Mouse (Mus musculus): Measurements from ENCODE around the gene Scaf4. TPM values are rescaled to one million over a fixed set of nuclear protein-coding genes. Genes with fewer than 3 reads are reported as not detected.
A peak's percentile ranks its signal among the peaks of the same experiment; 100 is the strongest.

The Scaf4 gene
- polyA plus RNA-seq, 1 experiment from 2014 or later, result 15.5 TPM

DNA sequence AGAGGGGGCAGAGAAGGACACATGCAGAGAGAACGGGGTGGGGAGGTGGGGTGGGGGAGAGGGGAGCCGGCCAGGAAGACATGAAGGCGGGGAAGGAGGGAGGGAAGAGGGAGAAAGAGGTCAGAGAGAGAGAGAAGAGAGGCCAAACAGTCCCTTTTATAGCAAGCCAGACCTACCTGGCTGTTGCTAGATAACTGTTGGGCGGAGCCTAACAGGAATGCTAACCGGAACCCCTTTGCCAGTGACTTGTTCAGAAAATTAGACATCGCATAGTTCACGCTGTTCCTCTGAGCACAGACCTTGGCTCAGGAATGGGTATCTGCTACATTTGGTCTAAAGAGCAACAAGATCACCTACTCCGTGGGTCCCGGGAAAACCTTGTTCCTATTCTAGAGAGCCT, 6.7 kb upstream of the Scaf4 start:
- H3K9ac ChIP-seq, result no peak overlapping the region
- ATAC-seq (replicated peaks; ENCODE audit: insufficient number of reproducible peaks, insufficient read depth, low FRiP score, low read depth), result no peak
- H3K4me1 ChIP-seq (replicated peaks), result peaks cover 3% of the 10 kb centered on the region; the same call in 1 of the 2 replicates
- H3K4me3 ChIP-seq, result no peak overlapping the region
- H3K9me3 ChIP-seq (replicated peaks), result no peaks in the 10 kb centered on the region
- WGBS, result 48% methylated on average over 9 of the region's 9 CpGs
- no peaks in the 10 kb centered on the region for H3K36me3 ChIP-seq
- no peaks in the 10 kb centered on the region for H3K27me3 ChIP-seq
- no peak overlapping the region for H3K27ac ChIP-seq
- no peak overlapping the region; the same call in 1 of the 2 replicates for H3K4me2 ChIP-seq

DNA sequence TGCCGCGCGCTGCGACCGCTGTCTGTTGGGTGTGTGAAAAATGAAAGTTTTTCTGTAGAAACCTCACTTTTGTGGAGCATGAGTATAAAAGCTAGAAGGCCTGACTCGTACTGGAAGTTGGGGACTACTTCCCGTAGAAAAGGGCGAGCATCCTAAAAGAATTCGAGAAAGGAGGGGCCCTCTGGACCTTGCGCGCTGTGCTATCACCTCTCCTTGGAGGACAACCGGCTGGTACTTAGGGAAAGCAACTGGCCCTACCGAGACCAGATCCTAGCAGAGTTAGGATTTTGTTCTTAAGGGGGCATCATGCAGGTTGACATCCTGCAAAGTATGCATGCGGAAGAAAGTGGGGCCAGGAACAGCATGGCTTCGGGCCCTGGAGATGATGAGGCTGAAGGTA, 613 bp upstream of the Scaf4 start:
- Histone ChIP-seq H3K4me3 (peak overlapping the region; percentile 98), H3K27me3 (no peaks in the 10 kb centered on the region), H3K9me3 (replicated peaks) (no peaks in the 10 kb centered on the region), H3K4me2 (peak overlapping the region; percentile 85), H3K36me3 (no peaks in the 10 kb centered on the region), H3K4me1 (replicated peaks) (peaks cover 39% of the 10 kb centered on the region), H3K27ac (peak overlapping the region; percentile 96), H3K9ac (peak overlapping the region; percentile 75)
- 5% methylated on average over 15 of the region's 15 CpGs for WGBS
- ATAC-seq (replicated peaks; ENCODE audit: insufficient number of reproducible peaks, insufficient read depth, low FRiP score, low read depth), result no peak

DNA sequence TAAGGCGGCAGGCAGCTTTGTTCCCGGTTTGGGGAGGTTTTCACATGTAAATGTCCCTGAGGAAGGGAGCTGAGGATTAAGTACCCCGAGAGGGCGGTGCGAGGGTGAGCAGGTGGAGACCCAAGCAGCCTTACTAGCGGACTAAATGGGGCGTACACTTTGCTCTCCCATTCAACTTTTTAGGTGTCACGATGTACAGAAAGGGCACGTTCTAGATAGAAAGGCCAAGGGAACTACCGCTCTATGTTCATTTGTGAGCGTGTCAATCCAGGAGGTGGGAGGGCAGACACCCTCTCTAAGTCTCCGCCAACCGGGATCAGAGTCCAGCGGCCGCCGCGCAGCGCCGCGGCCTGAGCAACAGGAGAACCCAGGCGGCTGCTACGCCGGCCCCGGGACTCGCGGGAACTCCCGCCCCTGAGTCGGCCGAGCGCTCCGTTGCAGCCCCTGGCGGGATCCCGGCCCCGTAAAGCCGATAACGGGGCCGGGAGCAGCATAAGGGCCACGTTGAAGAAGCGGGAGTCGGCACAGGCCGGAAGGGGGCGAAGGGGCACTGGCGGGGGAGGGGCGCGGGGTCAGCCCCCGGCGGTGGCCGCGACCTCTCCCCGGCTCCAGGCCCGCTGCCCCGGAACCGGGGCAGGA, 918 bp downstream of the Scaf4 start:
- WGBS, result under 1% methylated on average over 53 of the region's 53 CpGs
- peaks cover 48% of the 10 kb centered on the region for H3K4me1 ChIP-seq (replicated peaks)

DNA sequence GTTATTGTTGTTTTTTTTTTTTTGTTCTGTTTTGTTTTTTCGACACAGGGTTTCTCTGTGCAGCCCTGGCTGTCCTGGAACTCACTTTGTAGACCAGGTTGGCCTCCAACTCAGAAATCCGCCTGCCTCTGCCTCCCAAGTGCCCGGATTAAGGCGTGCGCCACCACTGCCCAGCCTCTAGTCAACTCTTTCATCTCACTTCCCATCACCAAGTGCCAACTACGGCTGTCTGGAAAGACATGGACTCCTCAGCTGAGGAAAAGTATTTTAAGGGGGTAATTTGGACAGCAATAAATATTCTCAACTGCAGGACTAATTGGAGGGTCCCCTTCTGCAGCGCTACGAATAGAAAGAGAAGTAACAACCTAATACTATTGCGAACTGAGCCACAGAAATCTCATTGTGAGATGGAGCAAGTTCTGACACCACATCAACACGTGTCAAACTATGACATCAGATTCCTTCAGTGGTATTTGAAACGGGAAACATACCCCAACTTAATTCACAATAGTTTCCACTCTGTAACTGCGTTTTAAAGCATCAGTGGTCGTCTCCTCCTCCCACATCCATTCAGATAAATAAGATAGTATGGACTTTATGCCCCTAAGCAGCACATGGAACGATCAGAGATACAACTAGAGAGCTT, 1.6 kb downstream of the Scaf4 start:
- peak overlapping the region; percentile 99 for H3K9ac ChIP-seq
- no peaks in the 10 kb centered on the region for H3K27me3 ChIP-seq
- no peaks in the 10 kb centered on the region for H3K9me3 ChIP-seq (replicated peaks)
- peaks cover 48% of the 10 kb centered on the region for H3K4me1 ChIP-seq (replicated peaks)
- ATAC-seq (replicated peaks; ENCODE audit: insufficient number of reproducible peaks, insufficient read depth, low FRiP score, low read depth), result no peak
- H3K4me3 ChIP-seq, result peak overlapping the region; percentile 98
- peak overlapping the region; percentile 96; the same call in 1 of the 2 replicates for H3K27ac ChIP-seq
- no peaks in the 10 kb centered on the region for H3K36me3 ChIP-seq
- peak overlapping the region; percentile 85 for H3K4me2 ChIP-seq
- WGBS, result 28% methylated on average over 14 of the region's 14 CpGs

More for the DNA sequence above, 918 bp downstream of the Scaf4 start:
- no peaks in the 10 kb centered on the region for H3K27me3 ChIP-seq
- peak overlapping the region; percentile 96 for H3K27ac ChIP-seq
- H3K9me3 ChIP-seq (replicated peaks), result no peaks in the 10 kb centered on the region
- peak overlapping the region; percentile 98 for H3K4me3 ChIP-seq
- H3K36me3 ChIP-seq, result no peaks in the 10 kb centered on the region
- peak; percentile 15 for ATAC-seq (replicated peaks; ENCODE audit: insufficient number of reproducible peaks, insufficient read depth, low FRiP score, low read depth)
- H3K4me2 ChIP-seq, result peak overlapping the region; percentile 85
- peak overlapping the region; percentile 99 for H3K9ac ChIP-seq

DNA sequence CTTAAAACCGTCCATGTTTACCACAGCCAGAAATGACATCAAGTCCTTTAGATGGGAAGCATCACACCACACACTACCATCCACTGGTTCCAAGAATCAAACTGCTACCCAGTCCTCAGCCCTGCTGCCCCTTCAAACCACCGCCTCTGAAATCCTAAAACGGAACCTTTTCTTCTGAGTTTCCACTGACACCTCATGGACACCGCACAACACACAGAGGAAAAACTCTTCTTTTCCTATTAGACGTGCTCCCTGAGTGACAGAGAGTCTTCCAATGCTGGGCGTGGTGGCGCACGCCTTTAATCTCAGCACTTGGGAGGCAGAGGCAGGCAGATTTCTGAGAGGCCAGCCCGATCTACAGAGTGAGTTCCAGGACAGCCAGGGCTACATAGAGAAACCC, 2.9 kb downstream of the Scaf4 start:
- Histone ChIP-seq H3K27me3 (no peaks in the 10 kb centered on the region), H3K36me3 (no peaks in the 10 kb centered on the region), H3K27ac (no peak overlapping the region), H3K4me1 (replicated peaks) (peaks cover 49% of the 10 kb centered on the region), H3K9ac (no peak overlapping the region), H3K9me3 (replicated peaks) (no peaks in the 10 kb centered on the region), H3K4me2 (no peak overlapping the region), H3K4me3 (no peak overlapping the region)
- 89% methylated on average over 9 of the region's 9 CpGs for WGBS
- ATAC-seq (replicated peaks; ENCODE audit: insufficient number of reproducible peaks, insufficient read depth, low FRiP score, low read depth), result no peak

DNA sequence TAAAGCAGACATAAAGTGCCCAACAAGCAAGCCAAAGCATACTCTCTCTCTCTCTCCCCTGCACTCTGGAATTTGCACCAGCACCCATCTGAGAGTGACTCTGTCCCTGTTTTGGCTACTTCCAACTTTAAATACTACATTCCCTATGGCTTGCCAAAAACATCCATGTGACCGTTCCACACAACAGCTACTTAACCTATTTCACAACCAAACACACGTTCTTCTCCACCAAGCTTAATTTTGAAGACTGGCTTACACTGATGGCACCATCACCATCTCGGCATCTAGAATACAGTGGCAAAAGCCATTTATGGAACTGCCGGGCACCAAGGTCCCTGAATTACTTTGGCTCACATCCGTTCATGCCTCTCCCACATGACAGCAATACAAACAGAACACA, 3.3 kb downstream of the Scaf4 start:
- H3K27ac ChIP-seq, result no peak overlapping the region
- no peaks in the 10 kb centered on the region for H3K27me3 ChIP-seq
- no peak overlapping the region for H3K4me3 ChIP-seq
- WGBS, result 71% methylated on average over 5 of the region's 5 CpGs
- no peaks in the 10 kb centered on the region for H3K9me3 ChIP-seq (replicated peaks)
- H3K9ac ChIP-seq, result no peak overlapping the region
- H3K36me3 ChIP-seq, result no peaks in the 10 kb centered on the region
- H3K4me2 ChIP-seq, result no peak overlapping the region; the same call in 1 of the 2 replicates
- peaks cover 51% of the 10 kb centered on the region for H3K4me1 ChIP-seq (replicated peaks)
- no peak for ATAC-seq (replicated peaks; ENCODE audit: insufficient number of reproducible peaks, insufficient read depth, low FRiP score, low read depth)

DNA sequence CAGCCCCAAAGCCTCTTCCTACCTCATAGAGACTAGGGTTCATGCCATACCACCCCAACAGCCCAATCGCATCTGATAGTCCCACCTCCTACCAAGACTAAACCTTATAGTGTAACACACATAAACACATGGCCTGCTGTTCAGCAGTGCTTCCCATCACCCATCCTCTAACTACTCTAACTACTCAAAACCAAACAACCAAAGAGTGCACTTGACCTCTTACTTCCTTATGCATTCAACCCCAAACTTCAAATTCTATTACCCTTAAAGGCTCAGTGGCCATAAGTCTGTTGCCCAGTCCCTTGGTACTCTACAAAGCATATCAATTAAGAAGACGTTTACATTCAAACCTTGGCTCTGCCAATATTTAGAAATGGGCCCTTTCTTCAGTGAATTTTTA, 3.8 kb downstream of the Scaf4 start:
- H3K4me2 ChIP-seq, result no peak overlapping the region; the same call in 1 of the 2 replicates
- WGBS, result 61% methylated on average over 2 of the region's 2 CpGs
- no peak overlapping the region for H3K9ac ChIP-seq
- no peak for ATAC-seq (replicated peaks; ENCODE audit: insufficient number of reproducible peaks, insufficient read depth, low FRiP score, low read depth)
- H3K27ac ChIP-seq, result no peak overlapping the region
- H3K4me1 ChIP-seq (replicated peaks), result peaks cover 55% of the 10 kb centered on the region
- no peaks in the 10 kb centered on the region for H3K9me3 ChIP-seq (replicated peaks)
- H3K4me3 ChIP-seq, result no peak overlapping the region
- no peaks in the 10 kb centered on the region for H3K36me3 ChIP-seq
- no peaks in the 10 kb centered on the region for H3K27me3 ChIP-seq

DNA sequence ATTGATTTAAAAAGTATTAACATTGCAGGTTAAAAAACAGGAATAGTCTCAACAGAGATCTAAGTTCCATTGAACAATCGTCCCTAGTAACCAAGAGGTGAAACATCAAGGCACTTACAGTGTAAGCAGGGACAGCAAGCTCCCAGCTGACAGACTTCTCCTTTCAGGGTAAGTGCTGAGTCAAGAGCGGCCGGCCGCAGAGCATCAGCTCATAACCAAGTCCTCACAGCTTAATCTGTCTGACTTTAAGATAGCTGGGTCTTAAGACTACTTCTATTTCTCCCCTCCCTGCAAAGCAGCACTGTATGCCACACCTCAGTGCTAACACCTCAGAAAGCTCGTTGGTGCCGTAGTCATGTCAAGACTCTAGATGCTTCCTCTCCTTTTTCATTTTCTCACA, 5.2 kb downstream of the Scaf4 start:
- no peak overlapping the region for H3K27ac ChIP-seq
- ATAC-seq (replicated peaks; ENCODE audit: insufficient number of reproducible peaks, insufficient read depth, low FRiP score, low read depth), result no peak
- H3K4me1 ChIP-seq (replicated peaks), result peaks cover 53% of the 10 kb centered on the region
- H3K4me3 ChIP-seq, result no peak overlapping the region
- H3K9ac ChIP-seq, result no peak overlapping the region
- no peaks in the 10 kb centered on the region for H3K36me3 ChIP-seq
- no peaks in the 10 kb centered on the region for H3K27me3 ChIP-seq
- 0 out of 2 replicates have a peak overlapping the region, but pooled peaks have one; percentile 0 for H3K4me2 ChIP-seq
- no peaks in the 10 kb centered on the region for H3K9me3 ChIP-seq (replicated peaks)
- WGBS, result 18% methylated on average over 6 of the region's 6 CpGs

DNA sequence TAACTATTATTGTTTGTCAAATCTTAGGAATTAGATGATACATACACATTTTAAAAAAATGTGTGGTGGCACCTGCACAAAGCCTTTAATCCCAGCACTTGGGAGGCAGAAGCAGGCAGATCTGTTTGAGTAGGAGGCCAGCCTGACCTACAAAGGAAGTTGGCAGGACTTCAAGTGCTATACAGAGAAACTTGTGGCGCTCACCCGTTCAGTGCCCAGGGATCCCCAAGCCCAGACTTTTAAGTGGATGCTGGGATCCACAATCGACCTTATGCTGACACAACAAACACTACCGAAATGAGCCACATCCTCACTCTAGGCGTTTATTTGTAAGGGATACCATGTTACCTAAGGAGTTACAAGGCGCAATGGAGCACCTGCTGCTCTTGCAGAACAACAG, 8.8 kb downstream of the Scaf4 start:
- Histone ChIP-seq H3K4me1 (replicated peaks) (peaks cover 26% of the 10 kb centered on the region), H3K4me2 (no peak overlapping the region), H3K4me3 (no peak overlapping the region), H3K27ac (no peak overlapping the region), H3K36me3 (no peaks in the 10 kb centered on the region), H3K27me3 (no peaks in the 10 kb centered on the region), H3K9ac (no peak overlapping the region), H3K9me3 (replicated peaks) (no peaks in the 10 kb centered on the region)
- WGBS, result 66% methylated on average over 6 of the region's 6 CpGs
- ATAC-seq (replicated peaks; ENCODE audit: insufficient number of reproducible peaks, insufficient read depth, low FRiP score, low read depth), result no peak

DNA sequence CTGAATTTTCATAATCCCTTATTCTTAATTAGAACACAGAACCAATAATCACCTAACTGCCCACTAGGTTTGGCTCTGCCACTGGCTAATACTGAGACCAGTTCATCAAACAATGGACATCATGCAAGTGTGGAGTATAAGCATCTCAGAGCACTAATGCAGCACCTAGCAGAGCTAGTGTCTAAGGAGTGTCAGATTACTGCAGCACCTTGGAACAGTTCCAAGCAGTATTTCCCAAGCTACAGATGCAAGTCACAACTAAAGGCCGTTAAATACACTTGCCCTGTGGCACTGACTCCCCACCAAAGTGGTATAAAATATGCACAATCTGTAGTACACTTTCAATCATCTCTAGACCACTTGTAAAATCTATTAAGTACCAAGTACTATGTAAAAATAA, 17.7 kb downstream of the Scaf4 start:
- Histone ChIP-seq H3K27me3 (no peaks in the 10 kb centered on the region), H3K4me2 (no peak overlapping the region), H3K9me3 (replicated peaks) (no peaks in the 10 kb centered on the region), H3K27ac (no peak overlapping the region), H3K4me3 (no peak overlapping the region), H3K36me3 (peaks cover 3% of the 10 kb centered on the region), H3K9ac (no peak overlapping the region), H3K4me1 (replicated peaks) (peaks cover 32% of the 10 kb centered on the region)
- WGBS, result 12% methylated on average over 1 of the region's 1 CpGs
- ATAC-seq (replicated peaks; ENCODE audit: insufficient number of reproducible peaks, insufficient read depth, low FRiP score, low read depth), result no peak

DNA sequence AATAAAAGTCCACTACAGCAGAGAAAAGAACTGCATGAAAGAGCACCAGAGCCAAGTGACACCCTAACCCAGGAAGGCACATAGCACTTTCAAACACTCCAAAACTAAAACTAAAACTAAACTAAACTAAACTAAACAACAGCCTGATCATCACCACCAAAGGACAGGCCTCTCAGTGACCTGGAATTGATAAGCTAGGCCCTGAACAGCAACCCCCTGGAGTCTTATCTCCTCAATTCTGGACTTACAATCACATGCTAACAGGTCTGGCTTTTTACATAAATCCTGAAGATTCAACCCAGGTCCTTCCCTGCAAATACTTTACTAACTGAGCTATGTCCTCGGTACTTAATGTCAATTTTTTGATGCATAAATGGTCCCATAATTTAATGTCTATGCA, 19.2 kb downstream of the Scaf4 start:
- no peak overlapping the region for H3K4me3 ChIP-seq
- no peaks in the 10 kb centered on the region for H3K27me3 ChIP-seq
- peaks cover 8% of the 10 kb centered on the region for H3K36me3 ChIP-seq
- ATAC-seq (replicated peaks; ENCODE audit: insufficient number of reproducible peaks, insufficient read depth, low FRiP score, low read depth), result no peak
- H3K4me1 ChIP-seq (replicated peaks), result peaks cover 32% of the 10 kb centered on the region
- H3K27ac ChIP-seq, result peak overlapping the region; percentile 17; the same call in 1 of the 2 replicates
- H3K9me3 ChIP-seq (replicated peaks), result no peaks in the 10 kb centered on the region
- H3K4me2 ChIP-seq, result no peak overlapping the region
- WGBS, result 56% methylated on average over 1 of the region's 1 CpGs
- no peak overlapping the region for H3K9ac ChIP-seq

DNA sequence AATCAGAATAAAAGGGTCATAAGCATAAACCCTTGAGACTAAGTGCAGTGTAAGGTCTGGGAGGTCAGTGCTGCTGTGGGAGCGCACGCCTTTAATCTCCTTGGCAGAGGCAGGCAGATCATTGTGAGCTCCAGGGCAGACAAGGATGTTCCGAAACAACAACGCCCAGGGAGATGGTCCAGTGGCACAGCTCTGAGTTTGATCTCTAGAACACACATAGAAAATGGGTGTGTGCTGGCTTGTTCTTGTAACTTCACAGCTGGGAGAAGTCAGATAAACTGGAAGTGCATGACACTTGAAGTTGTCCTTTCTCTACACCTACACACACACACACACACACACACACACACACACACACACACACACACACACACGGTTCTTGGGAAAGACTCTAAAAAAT, 20.3 kb downstream of the Scaf4 start:
- WGBS, result 63% methylated on average over 5 of the region's 5 CpGs
- ATAC-seq (replicated peaks; ENCODE audit: insufficient number of reproducible peaks, insufficient read depth, low FRiP score, low read depth), result no peak
- no peaks in the 10 kb centered on the region for H3K27me3 ChIP-seq

More for the DNA sequence above, 20.3 kb downstream of the Scaf4 start:
- H3K4me3 ChIP-seq, result no peak overlapping the region
- no peaks in the 10 kb centered on the region for H3K9me3 ChIP-seq (replicated peaks)
- peaks cover 29% of the 10 kb centered on the region for H3K4me1 ChIP-seq (replicated peaks)
- H3K36me3 ChIP-seq, result peaks cover 15% of the 10 kb centered on the region
- no peak overlapping the region for H3K4me2 ChIP-seq
- no peak overlapping the region for H3K9ac ChIP-seq
- no peak overlapping the region for H3K27ac ChIP-seq

Measured in heart, embryonic 15.5 days (tissue).